Mouse (Mus musculus) lung, embryonic 16.5 days (tissue): ENCODE measurements around the gene Myof. TPM values are rescaled to one million over a fixed set of nuclear protein-coding genes. Genes with fewer than 3 reads are reported as not detected.
A peak's percentile ranks its signal among the peaks of the same experiment; 100 is the strongest.

Experiments used
- ATAC-seq: fragments of 200-750 bp; cut with Nextera tagmentation; 2 replicates; pipeline ENCODE4 v1.8.0; 2017; ENCODE audit warnings: low read depth, mild to moderate bottlenecking, moderate library complexity
- H3K27ac ChIP-seq: fragments of 300-500 bp; sonication (generic); 2 replicates; pipeline ENCODE4 v1.5.1; 2014; ENCODE audit warnings: mild to moderate bottlenecking, control low read depth, low read length
- H3K27me3 ChIP-seq: fragments of 300-500 bp; sonication (generic); 2 replicates; pipeline ENCODE4 v1.6.1; 2014; ENCODE audit warnings: low read depth, low read length, mixed read lengths; ENCODE audit not compliant: control insufficient read depth, insufficient read depth
- H3K36me3 ChIP-seq: fragments of 300-500 bp; sonication (generic); 2 replicates; pipeline ENCODE4 v1.6.1; 2014; ENCODE audit warnings: low read length; ENCODE audit not compliant: control insufficient read depth, insufficient read depth
- H3K4me1 ChIP-seq: fragments of 300-500 bp; sonication (generic); replicated peaks from 2 replicates; pipeline ENCODE4 v1.6.1; 2014; ENCODE audit warnings: low read length, mixed read lengths; ENCODE audit not compliant: control insufficient read depth, insufficient read depth
- H3K4me2 ChIP-seq: fragments of 300-500 bp; sonication (generic); 2 replicates; pipeline ENCODE4 v1.6.1; 2014; ENCODE audit warnings: low read depth, low read length, control low read depth
- H3K4me3 ChIP-seq: fragments of 300-500 bp; sonication (generic); 2 replicates; pipeline ENCODE4 v1.5.1; 2014; ENCODE audit warnings: mild to moderate bottlenecking, low read length, control low read depth
- H3K9ac ChIP-seq: fragments of 300-500 bp; sonication (generic); 2 replicates; pipeline ENCODE4 v1.6.1; 2014; ENCODE audit warnings: low read length, control low read depth
- H3K9me3 ChIP-seq: fragments of 300-500 bp; sonication (generic); 2 replicates; pipeline ENCODE4 v1.6.1; 2016; ENCODE audit warnings: low read length; ENCODE audit not compliant: control insufficient read depth
- WGBS: fragments of 180-500 bp; shearing (Covaris S2); extraction: QIAGEN DNeasy Blood & Tissue Kit; methylation state at CpG from one replicate; pipeline ENCODE4 v1.1.7; 2014; 5-methylcytosine and 5-hydroxymethylcytosine counted together
- polyA plus RNA-seq: library from polyadenylated mRNA; unstranded; fragments of >200 nt; fragmentation: Nextera tagmentation; extraction: Ambion mirVana; gene quantifications from 2 replicates; pipeline ENCODE4 v1.2.1, GENCODE M21; 2015

The Myof gene
- polyA plus RNA-seq, 1 experiment from 2014 or later, result 32.3 TPM

DNA sequence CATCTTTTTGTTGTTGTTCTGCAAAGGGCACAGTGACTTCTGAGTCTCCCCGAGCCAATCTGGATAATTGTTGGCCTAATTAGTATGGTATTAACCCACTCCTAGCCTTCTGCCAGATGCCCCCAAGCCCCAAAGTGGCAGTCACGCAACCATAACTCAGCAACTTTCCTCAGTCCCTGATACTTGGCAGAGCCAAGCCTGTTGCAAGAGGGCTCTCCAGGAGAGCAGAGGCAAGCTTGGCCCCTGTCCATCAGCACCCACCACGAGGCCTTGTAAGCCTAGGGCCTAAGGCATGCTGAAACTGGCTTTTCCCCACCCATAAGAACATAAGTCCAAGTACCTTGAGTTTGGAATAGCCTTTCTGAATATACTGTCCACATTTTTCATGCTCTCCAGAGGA, 119.1 kb downstream of the Myof start:
- no peaks in the 10 kb centered on the region for H3K27me3 ChIP-seq
- H3K4me3 ChIP-seq, result no peak overlapping the region
- no peaks in the 10 kb centered on the region for H3K4me1 ChIP-seq
- 46% methylated on average over 3 of the region's 3 CpGs for WGBS
- H3K4me2 ChIP-seq, result no peak overlapping the region
- no peak overlapping the region for H3K9ac ChIP-seq
- H3K27ac ChIP-seq, result no peak overlapping the region
- no peak for ATAC-seq
- H3K36me3 ChIP-seq, result peaks cover 10% of the 10 kb centered on the region
- no peaks in the 10 kb centered on the region for H3K9me3 ChIP-seq

DNA sequence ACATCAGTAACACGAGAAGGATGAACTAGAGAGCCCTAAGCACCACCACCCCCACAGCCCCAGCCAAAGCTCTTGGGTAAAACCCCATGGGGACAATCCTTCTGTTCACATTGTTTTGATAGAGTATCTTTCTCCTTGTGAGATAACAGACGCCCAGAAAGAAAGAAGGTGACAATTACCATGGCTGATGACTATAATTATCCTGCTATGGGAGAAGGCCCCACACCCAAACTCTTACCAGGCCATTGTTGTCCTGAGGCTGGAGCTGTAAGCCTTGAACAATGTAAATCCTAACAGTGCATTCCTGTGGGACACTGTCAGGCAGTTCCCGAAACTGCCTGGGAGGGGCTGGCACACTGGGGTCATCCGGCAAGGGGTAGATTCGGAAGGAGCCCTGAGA, 122.3 kb downstream of the Myof start:
- no peaks in the 10 kb centered on the region for H3K4me1 ChIP-seq
- ATAC-seq, result no peak
- H3K4me2 ChIP-seq, result no peak overlapping the region
- 57% methylated on average over 5 of the region's 5 CpGs for WGBS
- H3K27me3 ChIP-seq, result no peaks in the 10 kb centered on the region
- H3K4me3 ChIP-seq, result no peak overlapping the region
- no peaks in the 10 kb centered on the region for H3K9me3 ChIP-seq
- H3K27ac ChIP-seq, result no peak overlapping the region
- H3K36me3 ChIP-seq, result peaks cover 7% of the 10 kb centered on the region; the same call in 1 of the 2 replicates
- no peak overlapping the region for H3K9ac ChIP-seq

DNA sequence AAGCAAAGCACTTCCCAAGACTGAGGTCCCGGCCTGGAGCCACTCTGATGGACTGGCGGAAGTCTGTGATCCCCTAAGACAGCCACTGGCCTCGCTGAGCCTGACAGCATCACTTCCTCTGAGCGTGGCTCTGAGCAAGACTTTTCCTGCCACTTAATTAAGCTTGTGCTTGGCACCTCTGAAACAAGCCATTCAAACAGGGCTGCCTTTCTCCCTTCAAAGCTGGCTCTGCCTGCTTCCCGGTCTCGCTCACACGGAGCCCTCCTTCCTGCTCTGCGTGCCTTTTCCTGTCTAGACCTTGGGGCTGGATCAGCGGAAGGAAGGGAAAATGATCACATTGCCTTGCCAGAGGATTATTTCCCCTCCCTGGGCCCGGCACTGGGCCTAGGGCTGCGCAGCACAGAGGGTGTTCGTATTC, 124.9 kb downstream of the Myof start:
- Histone ChIP-seq H3K4me3 (no peak overlapping the region), H3K4me1 (no peaks in the 10 kb centered on the region), H3K9ac (no peak overlapping the region), H3K27me3 (no peaks in the 10 kb centered on the region), H3K9me3 (no peaks in the 10 kb centered on the region), H3K36me3 (peaks cover 7% of the 10 kb centered on the region; the same call in 1 of the 2 replicates), H3K27ac (peak overlapping the region; percentile 32), H3K4me2 (no peak overlapping the region)
- ATAC-seq, result peak; percentile 81
- WGBS, result 41% methylated on average over 12 of the region's 12 CpGs

DNA sequence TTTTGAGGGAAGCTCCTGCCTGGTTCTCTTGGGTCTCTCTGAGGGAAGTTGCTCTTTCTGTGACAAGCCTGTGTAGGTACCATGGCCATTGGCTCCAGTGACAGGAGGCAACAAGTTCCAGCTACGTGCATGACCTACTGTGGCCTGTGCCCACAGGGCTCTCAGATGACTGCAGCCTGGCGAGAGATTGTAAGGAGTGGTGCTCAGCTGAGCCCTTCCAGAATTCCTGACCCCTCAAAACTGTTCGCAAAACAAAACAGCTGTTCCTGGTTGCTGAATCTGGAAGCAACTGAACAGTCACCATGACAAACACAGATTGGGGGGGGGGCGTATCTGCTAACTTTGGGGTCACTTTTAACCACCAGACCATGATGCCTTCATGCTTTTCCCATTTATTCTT, 129.1 kb downstream of the Myof start:
- H3K36me3 ChIP-seq, result no peaks in the 10 kb centered on the region
- H3K4me2 ChIP-seq, result no peak overlapping the region
- no peaks in the 10 kb centered on the region for H3K9me3 ChIP-seq
- no peak overlapping the region for H3K27ac ChIP-seq
- no peak for ATAC-seq
- H3K4me1 ChIP-seq, result no peaks in the 10 kb centered on the region
- H3K4me3 ChIP-seq, result no peak overlapping the region
- H3K9ac ChIP-seq, result no peak overlapping the region
- no peaks in the 10 kb centered on the region for H3K27me3 ChIP-seq
- WGBS, result 77% methylated on average over 4 of the region's 4 CpGs

DNA sequence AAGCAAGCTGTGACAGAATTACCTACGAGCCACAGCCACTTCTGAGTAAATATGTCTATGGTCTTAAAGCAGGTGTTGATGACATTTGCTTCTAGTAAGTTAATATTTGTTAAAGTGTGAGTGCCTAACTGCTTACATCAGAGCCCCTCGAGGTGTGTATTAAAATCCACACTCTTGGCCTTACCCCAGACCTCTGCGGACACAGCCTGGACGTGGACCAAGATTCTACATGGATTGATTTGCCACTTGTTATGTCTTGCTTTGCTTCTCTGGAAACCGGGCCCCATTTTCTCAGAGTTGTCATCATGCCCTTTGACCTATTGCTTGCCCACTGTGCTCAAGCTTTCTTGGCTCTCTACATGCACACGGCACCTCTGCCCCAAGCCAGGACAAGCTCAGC, 130.9 kb downstream of the Myof start:
- Histone ChIP-seq H3K4me2 (no peak overlapping the region), H3K36me3 (no peaks in the 10 kb centered on the region), H3K27me3 (no peaks in the 10 kb centered on the region), H3K4me3 (no peak overlapping the region), H3K9ac (no peak overlapping the region), H3K27ac (no peak overlapping the region), H3K9me3 (no peaks in the 10 kb centered on the region), H3K4me1 (no peaks in the 10 kb centered on the region; the same call in 1 of the 2 replicates)
- 56% methylated on average over 6 of the region's 6 CpGs for WGBS
- ATAC-seq, result no peak

- H3K9me3 ChIP-seq, result no peaks in the 10 kb centered on the region
- WGBS, result 54% methylated on average over 5 of the region's 5 CpGs
- H3K36me3 ChIP-seq, result 0 out of 2 replicates have a peak, but pooled peaks cover 3% of the 10 kb centered on the region
- H3K4me2 ChIP-seq, result no peak overlapping the region
- H3K9ac ChIP-seq, result no peak overlapping the region
- H3K27me3 ChIP-seq, result no peaks in the 10 kb centered on the region
- no peak for ATAC-seq
- H3K4me1 ChIP-seq, result no peaks in the 10 kb centered on the region; the same call in 1 of the 2 replicates
- no peak overlapping the region for H3K27ac ChIP-seq
- H3K4me3 ChIP-seq, result no peak overlapping the region
These were observed 133.5 kb downstream of the Myof start for GRCm38 (mm10) chr19:37909830-37910261.

DNA sequence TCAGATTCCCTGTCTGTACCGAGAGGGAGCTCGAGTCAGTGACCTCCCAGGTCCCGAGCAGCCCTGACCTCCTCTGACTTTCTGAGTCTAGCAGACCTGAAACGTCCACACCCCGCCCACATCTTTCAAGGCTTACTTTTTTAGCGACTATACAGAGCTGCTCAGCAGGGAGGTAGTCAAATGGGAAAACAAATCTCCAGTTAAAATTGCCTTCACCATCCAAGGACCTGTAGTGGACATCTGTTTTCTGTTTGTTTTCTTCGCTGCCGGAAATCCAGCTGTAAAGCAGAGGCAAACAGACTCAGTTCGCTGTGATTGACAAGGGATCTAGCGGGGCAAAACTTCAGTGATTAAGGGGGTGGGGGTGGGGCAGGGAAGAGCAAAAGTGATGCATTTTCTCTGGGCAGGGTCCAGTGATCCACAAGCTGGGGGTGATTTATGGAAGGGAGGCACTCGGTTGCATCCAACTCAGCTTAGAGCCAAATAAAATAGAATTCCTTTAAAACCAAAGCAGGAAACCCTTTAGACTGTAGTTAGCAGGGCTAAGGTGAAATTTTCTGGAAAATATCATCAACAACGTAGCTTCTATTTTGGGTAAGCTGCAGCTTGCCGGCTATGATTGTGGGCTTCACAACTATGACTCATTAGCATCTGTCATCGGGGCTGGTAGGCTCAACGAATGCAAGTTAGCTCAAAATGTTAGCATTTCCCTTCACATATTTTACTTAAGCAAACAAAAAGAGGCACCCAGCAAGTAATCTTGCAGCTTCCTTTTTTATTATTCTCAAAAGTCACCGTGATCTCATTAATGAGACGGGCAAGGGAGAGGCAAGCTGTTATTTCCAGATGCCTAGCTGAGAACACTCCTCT, 135.7 kb downstream of the Myof start:
- Histone ChIP-seq H3K4me2 (no peak overlapping the region), H3K36me3 (peaks cover 6% of the 10 kb centered on the region; the same call in 1 of the 2 replicates), H3K9me3 (no peaks in the 10 kb centered on the region), H3K27ac (no peak overlapping the region), H3K9ac (no peak overlapping the region), H3K4me1 (no peaks in the 10 kb centered on the region; the same call in 1 of the 2 replicates), H3K4me3 (no peak overlapping the region), H3K27me3 (no peaks in the 10 kb centered on the region)
- no peak for ATAC-seq
- 25% methylated on average over 17 of the region's 17 CpGs for WGBS

DNA sequence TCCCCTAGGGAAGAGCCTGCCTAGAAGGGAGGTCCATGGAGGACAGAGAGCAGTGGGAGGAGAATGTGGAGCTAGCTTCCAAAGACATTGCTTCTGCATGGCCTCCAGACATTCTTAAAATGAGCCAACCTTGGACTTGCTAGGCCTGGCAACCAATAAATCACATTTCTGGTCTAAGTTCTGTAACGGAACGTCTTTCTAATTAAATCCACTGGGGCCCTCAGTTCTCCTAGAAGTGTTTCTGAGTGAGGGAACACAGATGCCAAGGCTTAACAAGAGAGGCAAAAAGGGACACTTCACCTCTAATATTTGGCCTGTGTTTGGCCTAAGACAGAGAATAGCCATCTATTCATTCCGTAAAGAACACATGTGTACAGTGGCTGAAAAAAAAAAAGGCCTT, 136.5 kb downstream of the Myof start:
- Histone ChIP-seq H3K27ac (no peak overlapping the region), H3K4me2 (no peak overlapping the region), H3K9me3 (no peaks in the 10 kb centered on the region), H3K9ac (no peak overlapping the region), H3K36me3 (peaks cover 9% of the 10 kb centered on the region; the same call in 1 of the 2 replicates), H3K4me3 (no peak overlapping the region), H3K4me1 (no peaks in the 10 kb centered on the region; the same call in 1 of the 2 replicates), H3K27me3 (no peaks in the 10 kb centered on the region)
- ATAC-seq, result no peak
- 62% methylated on average over 3 of the region's 3 CpGs for WGBS

DNA sequence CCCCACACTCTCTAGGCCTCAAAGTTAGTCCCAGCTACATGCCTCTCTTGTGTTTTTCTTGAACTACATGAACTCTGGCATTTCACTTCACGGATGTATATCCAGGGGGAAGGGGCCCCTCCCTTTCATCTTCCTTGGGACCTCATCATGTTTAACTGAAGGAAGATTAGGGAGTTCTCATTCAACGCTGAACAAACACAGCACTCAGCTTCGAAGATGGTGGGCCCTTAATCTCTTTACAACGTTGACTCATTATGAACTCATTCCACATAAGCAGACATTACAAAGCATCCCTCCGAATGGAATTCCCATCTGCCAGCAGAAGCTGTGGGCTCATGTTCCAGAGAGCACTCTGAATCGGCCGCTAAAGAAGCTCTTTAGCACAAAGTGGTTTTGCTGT, 147.3 kb downstream of the Myof start:
- ATAC-seq, result no peak
- no peak overlapping the region for H3K4me2 ChIP-seq
- H3K9ac ChIP-seq, result no peak overlapping the region
- WGBS, result 28% methylated on average over 7 of the region's 7 CpGs
- no peak overlapping the region for H3K27ac ChIP-seq
- no peaks in the 10 kb centered on the region for H3K4me1 ChIP-seq
- H3K27me3 ChIP-seq, result no peaks in the 10 kb centered on the region
- H3K9me3 ChIP-seq, result no peaks in the 10 kb centered on the region
- H3K36me3 ChIP-seq, result peaks cover 11% of the 10 kb centered on the region; the same call in 1 of the 2 replicates
- no peak overlapping the region for H3K4me3 ChIP-seq
